Mouse (Mus musculus) C2C12 (cell line): ENCODE measurements around the gene Ltk.

Experiments used
- CEBPB ChIP-seq: IDR thresholded peaks from one replicate; pipeline ENCODE4 v1.6.1; 2011; ENCODE audit warnings: low read depth, mild to moderate bottlenecking, control low read depth, moderate library complexity
- CTCF ChIP-seq: IDR thresholded peaks from one replicate; pipeline ENCODE4 v1.5.1; 2011; ENCODE audit not compliant: control insufficient read depth, insufficient read depth, insufficient read length
- MAX ChIP-seq: IDR thresholded peaks from one replicate; pipeline ENCODE4 v1.6.1; 2011; ENCODE audit warnings: mild to moderate bottlenecking, control low read depth
- USF1 ChIP-seq: IDR thresholded peaks from one replicate; pipeline ENCODE4 v1.6.1; 2011; ENCODE audit warnings: low read depth, mild to moderate bottlenecking, control low read depth, moderate library complexity

- no peak for TF ChIP-seq CTCF
- TF ChIP-seq USF1: no peak
- TF ChIP-seq CEBPB: no peak
- no peak for TF ChIP-seq MAX
Measured at GRCm38 (mm10) chr2:119757601-119758100, 2.6 kb downstream of the Ltk start.
